Mouse (Mus musculus) lung, embryonic 14.5 days (tissue): ENCODE results near the gene Cux1. TPM values are rescaled to one million over a fixed set of nuclear protein-coding genes. Genes with fewer than 3 reads are reported as not detected.

Experiments used
- ATAC-seq: fragments of 200-750 bp; cut with Nextera tagmentation; 2 replicates; pipeline ENCODE4 v1.8.0; 2017; ENCODE audit warnings: mild to moderate bottlenecking, moderate TSS enrichment, moderate library complexity; ENCODE audit not compliant: insufficient read depth
- DNase-seq: peaks from one replicate; pipeline ENCODE4 v3.0.0-alpha.2; 2015
- H3K27ac ChIP-seq: fragments of 300-500 bp; sonication (generic); 2 replicates; pipeline ENCODE4 v1.5.1; 2014; ENCODE audit warnings: low read depth, mild to moderate bottlenecking, moderate library complexity
- H3K27me3 ChIP-seq: fragments of 300-500 bp; sonication (generic); 2 replicates; pipeline ENCODE4 v1.6.1; 2014; ENCODE audit warnings: low read length, control low read depth; ENCODE audit not compliant: insufficient read depth
- H3K36me3 ChIP-seq: fragments of 300-500 bp; sonication (generic); 2 replicates; pipeline ENCODE4 v1.6.1; 2014; ENCODE audit warnings: control low read depth; ENCODE audit not compliant: insufficient read depth
- H3K4me1 ChIP-seq: fragments of 300-500 bp; sonication (generic); 2 replicates; pipeline ENCODE4 v1.6.1; 2014; ENCODE audit warnings: antibody characterized with exemption, control low read depth; ENCODE audit not compliant: insufficient read depth
- H3K4me2 ChIP-seq: fragments of 300-500 bp; sonication (generic); 2 replicates; pipeline ENCODE4 v1.6.1; 2014; ENCODE audit warnings: mild to moderate bottlenecking
- H3K4me3 ChIP-seq: fragments of 300-500 bp; sonication (generic); 2 replicates; pipeline ENCODE4 v1.5.1; 2014; ENCODE audit warnings: low read depth, low read length
- H3K9ac ChIP-seq: fragments of 300-500 bp; sonication (generic); 2 replicates; pipeline ENCODE4 v1.6.1; 2014
- H3K9me3 ChIP-seq: fragments of 300-500 bp; sonication (generic); 2 replicates; pipeline ENCODE4 v1.6.1; 2016; ENCODE audit warnings: low read depth, low read length, control low read depth
- CTCF ChIP-seq: IDR thresholded peaks from 2 replicates; pipeline ENCODE4 v1.5.1; 2016; ENCODE audit warnings: antibody characterized with exemption, low read depth
- WGBS: fragments of 180-500 bp; shearing (Covaris S2); extraction: QIAGEN DNeasy Blood & Tissue Kit; methylation state at CpG from one replicate; pipeline ENCODE4 v1.1.7; 2014; 5-methylcytosine and 5-hydroxymethylcytosine counted together
- polyA plus RNA-seq: library from polyadenylated mRNA; unstranded; fragments of >200 nt; fragmentation: Nextera tagmentation; extraction: Ambion mirVana; gene quantifications from 2 replicates; pipeline ENCODE4 v1.2.1, GENCODE M21; 2014

The Cux1 gene
- polyA plus RNA-seq, 1 experiment from 2014 or later = 104 TPM

GRCm38 (mm10) chr5:136561641-136562040 lies 5.6 kb downstream of the Cux1 start:
- no peaks in the 10 kb centered on the region for H3K36me3 ChIP-seq
- TF ChIP-seq CTCF = no peak
- H3K27me3 ChIP-seq = no peaks in the 10 kb centered on the region
- H3K27ac ChIP-seq = no peak overlapping the region
- 83% methylated on average over 1 of the region's 1 CpGs for WGBS
- DNase-seq (no peak), ATAC-seq (no peak)
- H3K4me2 ChIP-seq = no peak overlapping the region
- no peak overlapping the region for H3K4me3 ChIP-seq
- peaks cover 16% of the 10 kb centered on the region for H3K4me1 ChIP-seq
- no peaks in the 10 kb centered on the region for H3K9me3 ChIP-seq
- H3K9ac ChIP-seq = no peak overlapping the region

GRCm38 (mm10) chr5:136560656-136561055 lies 6.6 kb downstream of the Cux1 start:
- no peak for TF ChIP-seq CTCF
- no peak overlapping the region for H3K9ac ChIP-seq
- H3K9me3 ChIP-seq = no peaks in the 10 kb centered on the region
- no peak for ATAC-seq
- WGBS = 62% methylated on average over 7 of the region's 7 CpGs
- H3K36me3 ChIP-seq = peaks cover 2% of the 10 kb centered on the region; the same call in 1 of the 2 replicates
- H3K4me2 ChIP-seq = no peak overlapping the region
- no peak for DNase-seq
- H3K4me3 ChIP-seq = no peak overlapping the region
- no peak overlapping the region for H3K27ac ChIP-seq
- peaks cover 25% of the 10 kb centered on the region for H3K4me1 ChIP-seq
- H3K27me3 ChIP-seq = no peaks in the 10 kb centered on the region

GRCm38 (mm10) chr5:136557446-136557845 lies 9.8 kb downstream of the Cux1 start:
- peaks cover 14% of the 10 kb centered on the region for H3K4me1 ChIP-seq
- TF ChIP-seq CTCF = no peak
- no peak overlapping the region for H3K4me2 ChIP-seq
- no peaks in the 10 kb centered on the region for H3K27me3 ChIP-seq
- ATAC-seq (no peak), DNase-seq (no peak)
- 64% methylated on average over 4 of the region's 4 CpGs for WGBS
- no peaks in the 10 kb centered on the region for H3K9me3 ChIP-seq
- no peak overlapping the region for H3K27ac ChIP-seq
- peaks cover 2% of the 10 kb centered on the region; the same call in 1 of the 2 replicates for H3K36me3 ChIP-seq
- no peak overlapping the region for H3K4me3 ChIP-seq
- H3K9ac ChIP-seq = no peak overlapping the region

GRCm38 (mm10) chr5:136556328-136557262 lies 10.7 kb downstream of the Cux1 start:
- Histone ChIP-seq H3K9me3 (no peaks in the 10 kb centered on the region), H3K4me3 (no peak overlapping the region), H3K4me1 (peaks cover 14% of the 10 kb centered on the region), H3K9ac (no peak overlapping the region), H3K4me2 (no peak overlapping the region), H3K36me3 (peaks cover 2% of the 10 kb centered on the region; the same call in 1 of the 2 replicates), H3K27ac (peak overlapping the region; percentile 5; the same call in 1 of the 2 replicates), H3K27me3 (no peaks in the 10 kb centered on the region)
- ATAC-seq = no peak
- no peak for DNase-seq
- no peak for TF ChIP-seq CTCF
- WGBS = 77% methylated on average over 14 of the region's 14 CpGs

- H3K4me2 ChIP-seq = no peak overlapping the region
Measured at GRCm38 (mm10) chr5:136555703-136556102, 11.6 kb downstream of the Cux1 start.

GRCm38 (mm10) chr5:136552832-136553231 lies 14.5 kb downstream of the Cux1 start:
- ATAC-seq (no peak), DNase-seq (no peak)
- no peaks in the 10 kb centered on the region for H3K27me3 ChIP-seq
- no peak overlapping the region for H3K4me3 ChIP-seq
- no peak overlapping the region for H3K27ac ChIP-seq
- peaks cover 14% of the 10 kb centered on the region for H3K4me1 ChIP-seq
- no peaks in the 10 kb centered on the region for H3K9me3 ChIP-seq
- H3K36me3 ChIP-seq = peaks cover 2% of the 10 kb centered on the region; the same call in 1 of the 2 replicates
- H3K4me2 ChIP-seq = no peak overlapping the region
- TF ChIP-seq CTCF = no peak
- no peak overlapping the region for H3K9ac ChIP-seq

More at GRCm38 (mm10) chr5:136555703-136556102, 11.6 kb downstream of the Cux1 start:
- no peak overlapping the region for H3K4me3 ChIP-seq
- WGBS = 11% methylated on average over 5 of the region's 5 CpGs
- no peaks in the 10 kb centered on the region for H3K27me3 ChIP-seq
- TF ChIP-seq CTCF = no peak
- peaks cover 2% of the 10 kb centered on the region; the same call in 1 of the 2 replicates for H3K36me3 ChIP-seq
- peak overlapping the region; percentile 19; the same call in 1 of the 2 replicates for H3K27ac ChIP-seq
- DNase-seq (peak; percentile 88), ATAC-seq (peak; percentile 70)
- no peak overlapping the region for H3K9ac ChIP-seq
- no peaks in the 10 kb centered on the region for H3K9me3 ChIP-seq
- peaks cover 14% of the 10 kb centered on the region for H3K4me1 ChIP-seq

GRCm38 (mm10) chr5:136552093-136552492 lies 15.2 kb downstream of the Cux1 start:
- DNase-seq = no peak
- peaks cover 2% of the 10 kb centered on the region; the same call in 1 of the 2 replicates for H3K36me3 ChIP-seq
- no peak overlapping the region for H3K4me2 ChIP-seq
- no peak overlapping the region for H3K27ac ChIP-seq
- no peak overlapping the region for H3K9ac ChIP-seq
- H3K4me3 ChIP-seq = no peak overlapping the region
- no peak for TF ChIP-seq CTCF
- no peaks in the 10 kb centered on the region for H3K27me3 ChIP-seq
- ATAC-seq = no peak
- H3K9me3 ChIP-seq = no peaks in the 10 kb centered on the region
- 78% methylated on average over 3 of the region's 3 CpGs for WGBS
- H3K4me1 ChIP-seq = peaks cover 14% of the 10 kb centered on the region
